7 mouse cellular contexts compared by ENCODE assay signal in the genomic region with DNA sequence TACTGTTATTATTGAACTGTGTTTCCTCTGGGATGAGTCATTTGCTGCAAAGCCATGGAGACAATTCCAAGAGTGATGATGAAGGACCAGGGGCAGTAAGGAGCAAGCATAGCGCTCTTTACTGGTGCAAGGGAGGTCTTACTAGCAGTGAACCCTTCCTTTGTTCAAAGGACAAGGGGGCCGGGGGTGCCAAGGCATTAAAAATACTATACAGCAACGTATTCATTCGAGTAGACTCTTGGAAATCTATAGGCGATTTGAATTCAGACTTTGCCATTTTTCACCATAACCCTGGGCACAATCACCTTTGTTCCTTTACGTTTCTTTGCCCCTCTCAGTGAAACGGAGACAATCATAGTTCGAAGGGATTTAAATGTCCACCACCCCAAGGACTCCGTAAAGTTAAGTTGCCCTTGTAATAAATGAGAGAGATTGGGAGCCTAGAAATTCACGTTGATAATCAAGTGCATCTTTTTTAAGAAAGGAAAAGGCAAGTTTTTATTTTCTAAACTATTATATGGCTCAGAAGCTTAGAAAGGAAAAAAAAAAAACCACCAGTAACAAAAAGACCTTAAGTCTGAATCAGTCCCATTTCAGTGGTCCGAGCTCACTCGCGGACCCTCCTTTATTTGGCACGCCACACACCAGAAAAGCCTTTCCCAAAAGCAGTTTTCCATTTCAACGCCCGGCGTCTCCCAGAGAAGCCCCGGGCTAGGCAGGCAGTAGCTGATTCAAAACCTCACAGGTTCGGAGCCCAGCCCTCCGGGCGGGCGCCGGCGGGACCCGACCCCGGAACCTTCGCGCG. TPM values are rescaled to one million over a fixed set of nuclear protein-coding genes. Genes with fewer than 3 reads are reported as not detected.
DNase-seq lines count a peak whose midpoint lies in the region; ATAC-seq and TF ChIP-seq lines count a peak whose summit lies in the region.

No protein-coding gene starts in this region.

- peak overlapping the region; percentile 99 for H3K4me3 ChIP-seq in liver, adult 2 months (ENCODE audit: insufficient read depth, low read depth, low read length)
- H3K4me3 ChIP-seq in forebrain, embryonic 16.5 days (replicated peaks; ENCODE audit: low read length), result peak overlapping the region; percentile 73
- H3K4me3 ChIP-seq in limb, embryonic 10.5 days, result peak overlapping the region; percentile 97
- H3K4me3 ChIP-seq in neural tube, embryonic 14.5 days (ENCODE audit: low read depth, low read length), result peak overlapping the region; percentile 98

- H3K4me1 ChIP-seq in liver, adult 2 months (ENCODE audit: control insufficient read depth, insufficient read depth, low read length), result peaks cover 6% of the 10 kb centered on the region
- H3K4me1 ChIP-seq in forebrain, embryonic 16.5 days (replicated peaks; ENCODE audit: control insufficient read depth, insufficient read depth, low read length), result peaks cover 18% of the 10 kb centered on the region
- peaks cover 9% of the 10 kb centered on the region for H3K4me1 ChIP-seq in limb, embryonic 10.5 days
- H3K4me1 ChIP-seq in neural tube, embryonic 14.5 days (ENCODE audit: control insufficient read depth, insufficient read depth, low read length), result peaks cover 19% of the 10 kb centered on the region; the same call in 1 of the 2 replicates

- H3K27ac ChIP-seq in liver, adult 2 months (replicated peaks; ENCODE audit: insufficient read depth, low read depth, low read length), result no peak overlapping the region; the same call in 1 of the 2 replicates
- H3K27ac ChIP-seq in forebrain, embryonic 16.5 days (ENCODE audit: low read length), result peak overlapping the region; percentile 94
- peak overlapping the region; percentile 99 for H3K27ac ChIP-seq in limb, embryonic 10.5 days
- peak overlapping the region; percentile 90 for H3K27ac ChIP-seq in neural tube, embryonic 14.5 days (ENCODE audit: low read depth, low read length)

- H3K36me3 ChIP-seq in liver, adult 2 months (ENCODE audit: control insufficient read depth, insufficient read depth, low read length), result peaks cover 2% of the 10 kb centered on the region
- no peaks in the 10 kb centered on the region for H3K36me3 ChIP-seq in forebrain, embryonic 16.5 days (ENCODE audit: control insufficient read depth, insufficient read depth)
- H3K36me3 ChIP-seq in limb, embryonic 10.5 days, result peaks cover 14% of the 10 kb centered on the region
- H3K36me3 ChIP-seq in neural tube, embryonic 14.5 days (ENCODE audit: control insufficient read depth, insufficient read depth, low read length), result no peaks in the 10 kb centered on the region

- no peak for ATAC-seq in forebrain, embryonic 16.5 days
- ATAC-seq in neural tube, embryonic 14.5 days (ENCODE audit: low read depth), result no peak

- H3K9ac ChIP-seq in liver, adult 2 months (ENCODE audit: low read depth, low read length), result peak overlapping the region; percentile 61
- H3K9ac ChIP-seq in forebrain, embryonic 16.5 days (replicated peaks; ENCODE audit: low read depth, low read length), result peak overlapping the region; percentile 95
- H3K9ac ChIP-seq in neural tube, embryonic 14.5 days (replicated peaks; ENCODE audit: low read depth, low read length), result peak overlapping the region; percentile 82

- peaks cover 9% of the 10 kb centered on the region; the same call in 1 of the 2 replicates for H3K79me2 ChIP-seq in liver, adult 2 months (ENCODE audit: control insufficient read depth, insufficient read depth, low read length)

- no peaks in the 10 kb centered on the region for H3K27me3 ChIP-seq in liver, adult 2 months (ENCODE audit: control insufficient read depth, insufficient read depth, low read length)
- no peaks in the 10 kb centered on the region for H3K27me3 ChIP-seq in forebrain, embryonic 16.5 days (replicated peaks; ENCODE audit: control insufficient read depth, insufficient read depth, low read length)
- H3K27me3 ChIP-seq in limb, embryonic 10.5 days (ENCODE audit: low read depth, poor library complexity, severe bottlenecking), result no peaks in the 10 kb centered on the region
- no peaks in the 10 kb centered on the region for H3K27me3 ChIP-seq in neural tube, embryonic 14.5 days (ENCODE audit: control insufficient read depth, insufficient read depth, low read length)

- no peak for DNase-seq in liver, adult 2 months (ENCODE audit: extremely low read depth, low read depth, low spot score)
- DNase-seq in liver, result no peak
- DNase-seq in cerebellum, adult 9-11 months, result peak; percentile 19
- no peak for DNase-seq in limb, embryonic 10.5 days (ENCODE audit: low spot score)
- no peak for DNase-seq in adipocyte (ENCODE audit: low spot score)

- WGBS in liver, adult 2 months, result 23% methylated on average over 29 of the region's 29 CpGs
- whole genome bisulfite sequencing in forebrain, embryonic 16.5 days, result 6% methylated on average over 29 of the region's 29 CpGs
- 12% methylated on average over 29 of the region's 29 CpGs for WGBS in limb, embryonic 10.5 days
- WGBS in neural tube, embryonic 14.5 days, result 6% methylated on average over 29 of the region's 29 CpGs

- H3K9me3 ChIP-seq in forebrain, embryonic 16.5 days (ENCODE audit: control insufficient read depth, low read length), result no peaks in the 10 kb centered on the region
- H3K9me3 ChIP-seq in limb, embryonic 10.5 days (replicated peaks), result no peaks in the 10 kb centered on the region
- H3K9me3 ChIP-seq in neural tube, embryonic 14.5 days (ENCODE audit: control insufficient read depth, low read length), result no peaks in the 10 kb centered on the region

- no peak for TF ChIP-seq CTCF in liver, adult 2 months (IDR thresholded peaks at IDR 0.05; ENCODE audit: low read depth, low read length)

- H3K4me2 ChIP-seq in forebrain, embryonic 16.5 days (ENCODE audit: low read length), result peak overlapping the region; percentile 58
- H3K4me2 ChIP-seq in neural tube, embryonic 14.5 days (ENCODE audit: low read depth, low read length), result peak overlapping the region; percentile 75

- no peak for TF ChIP-seq POLR2A in liver, adult 2 months (IDR thresholded peaks at IDR 0.05; ENCODE audit: extremely low read depth, insufficient read depth, low read length)

RNA-seq across cellular contexts. Expression of a gene that starts 0.6 kb away (rescaled TPM):
- 17.1 and 18.0 TPM in 2 replicates for total RNA-seq in liver, adult 2 months (2014; rRNA removed)
- 10.3 and 13.0 TPM in 2 replicates for polyA plus RNA-seq in liver, adult 2 months (2012; rRNA removed)
- polyA plus RNA-seq in forebrain, embryonic 16.5 days (2015; fragmentation: Nextera tagmentation; extraction: Ambion mirVana), result 27.7 and 33.5 TPM in 2 replicates
- 37.5 and 44.3 TPM in 2 replicates for polyA plus RNA-seq in limb, embryonic 10.5 days (2016; fragmentation: Nextera tagmentation; extraction: Ambion mirVana)
- polyA plus RNA-seq in neural tube, embryonic 14.5 days (2014; fragmentation: Nextera tagmentation; extraction: Ambion mirVana), result 42.2 and 53.1 TPM in 2 replicates
